Mouse (Mus musculus) MEL (cell line): ENCODE measurements around the gene Galnt18. TPM values are rescaled to one million over a fixed set of nuclear protein-coding genes. Genes with fewer than 3 reads are reported as not detected.

Experiments
- DNase-seq: peaks from one replicate; pipeline ENCODE4 v3.0.0; 2011; ENCODE audit warnings: low read depth, low spot score
- H3K27ac ChIP-seq: 2 replicates; pipeline ENCODE4 v1.5.1; 2012; ENCODE audit warnings: low read depth, mild to moderate bottlenecking, control low read depth, low read length, moderate library complexity; ENCODE audit not compliant: control insufficient read depth
- H3K27me3 ChIP-seq, 2 experiments: fragments of 150-350 bp in 1 of 2; sonication (generic) in 1 of 2; 2 replicates each; pipeline ENCODE4 v1.6.1; 2012; ENCODE audit warnings: low read length in 2 of 2, mild to moderate bottlenecking in 2 of 2, improper control_type of control experiment in 1 of 2, moderate library complexity in 1 of 2; ENCODE audit not compliant: insufficient read depth in 2 of 2, control insufficient read depth in 1 of 2
- H3K36me3 ChIP-seq, 2 experiments: 2 replicates each; pipeline ENCODE4 v1.6.1; 2012 to 2014; ENCODE audit warnings: low read length in 2 of 2, improper control_type of control experiment in 1 of 2, inconsistent platforms in 1 of 2, mild to moderate bottlenecking in 1 of 2; ENCODE audit not compliant: insufficient read depth in 2 of 2, control insufficient read depth in 1 of 2
- H3K4me1 ChIP-seq, 2 experiments: fragments of 150-350 bp in 1 of 2; sonication (generic) in 1 of 2; 2 replicates each; pipeline ENCODE4 v1.6.1; 2012; ENCODE audit warnings: low read length in 2 of 2, improper control_type of control experiment in 1 of 2, mild to moderate bottlenecking in 1 of 2; ENCODE audit not compliant: insufficient read depth in 2 of 2, control insufficient read depth in 1 of 2
- H3K4me3 ChIP-seq, 2 experiments: fragments of 150-350 bp in 1 of 2; sonication (generic) in 1 of 2; 2 replicates each; pipeline ENCODE4 v1.5.1; 2012; ENCODE audit warnings: low read depth in 2 of 2, low read length in 2 of 2, mild to moderate bottlenecking in 2 of 2, moderate library complexity in 2 of 2, control low read depth in 1 of 2, improper control_type of control experiment in 1 of 2; ENCODE audit not compliant: control insufficient read depth in 1 of 2, insufficient read depth in 1 of 2
- H3K79me2 ChIP-seq: 2 replicates; pipeline ENCODE4 v1.6.1; 2012; ENCODE audit warnings: mild to moderate bottlenecking, low read length, moderate library complexity; ENCODE audit not compliant: control insufficient read depth, poor library complexity, insufficient read depth
- H3K9ac ChIP-seq: 2 replicates; pipeline ENCODE4 v1.6.1; 2012; ENCODE audit warnings: low read depth, mild to moderate bottlenecking, control low read depth, low read length, moderate library complexity; ENCODE audit not compliant: control insufficient read depth, poor library complexity, severe bottlenecking
- H3K9me3 ChIP-seq: fragments of 150-350 bp; sonication (generic); replicated peaks from 2 replicates; pipeline ENCODE4 v1.6.1; 2012; ENCODE audit warnings: mild to moderate bottlenecking, low read length, improper control_type of control experiment, moderate library complexity; ENCODE audit not compliant: insufficient read depth
- BHLHE40 ChIP-seq: IDR thresholded peaks from 2 replicates; pipeline ENCODE4 v1.6.1; 2012; ENCODE audit warnings: low read depth, mild to moderate bottlenecking, inconsistent platforms, low read length, improper control_type of control experiment, borderline replicate concordance
- CHD1 ChIP-seq: IDR thresholded peaks from 2 replicates; pipeline ENCODE4 v1.6.1; 2012; ENCODE audit warnings: low read depth, mild to moderate bottlenecking, inconsistent platforms, low read length, improper control_type of control experiment
- CTCF ChIP-seq, 3 experiments: IDR thresholded peaks in 2 of 3; conservative IDR thresholded peaks in 1 of 3; 2 replicates each; pipeline ENCODE4 v1.5.1; 2011 to 2012; ENCODE audit warnings: low read length in 3 of 3, low read depth in 2 of 3, mild to moderate bottlenecking in 2 of 3, improper control_type of control experiment in 1 of 3, inconsistent platforms in 1 of 3, mixed read lengths in 1 of 3, moderate library complexity in 1 of 3; ENCODE audit not compliant: control insufficient read depth in 1 of 3, insufficient read depth in 1 of 3, poor library complexity in 1 of 3, severe bottlenecking in 1 of 3
- E2F4 ChIP-seq: IDR thresholded peaks from 2 replicates; pipeline ENCODE4 v1.6.1; 2011; ENCODE audit warnings: low read depth, low read length, improper control_type of control experiment, borderline replicate concordance
- ELF1 ChIP-seq: IDR thresholded peaks from 2 replicates; pipeline ENCODE4 v1.6.1; 2014; ENCODE audit warnings: low read depth, mild to moderate bottlenecking, inconsistent platforms, low read length, improper control_type of control experiment, moderate library complexity
- EP300 ChIP-seq, 2 experiments: IDR thresholded peaks; 2 replicates each; pipeline ENCODE4 v1.6.1; 2011; ENCODE audit warnings: improper control_type of control experiment in 2 of 2, low read length in 2 of 2, low read depth in 1 of 2, mild to moderate bottlenecking in 1 of 2
- HCFC1 ChIP-seq: IDR thresholded peaks from 2 replicates; pipeline ENCODE4 v1.6.1; 2012; ENCODE audit warnings: low read depth, mild to moderate bottlenecking, inconsistent platforms, low read length, improper control_type of control experiment, moderate library complexity
- KAT2A ChIP-seq: conservative IDR thresholded peaks from 2 replicates; pipeline ENCODE4 v1.6.1; 2012; ENCODE audit warnings: low read depth, low read length, improper control_type of control experiment, inconsistent platforms
- MAFK ChIP-seq: IDR thresholded peaks from 2 replicates; pipeline ENCODE4 v1.6.1; 2011; ENCODE audit warnings: low read depth, mild to moderate bottlenecking, low read length, improper control_type of control experiment, borderline replicate concordance
- MAX ChIP-seq: IDR thresholded peaks from 2 replicates; pipeline ENCODE4 v1.6.1; 2011; ENCODE audit warnings: low read length, improper control_type of control experiment
- MEF2A ChIP-seq: IDR thresholded peaks from 2 replicates; pipeline ENCODE4 v1.6.1; 2014; ENCODE audit warnings: low read depth, mild to moderate bottlenecking, inconsistent platforms, low read length, improper control_type of control experiment; ENCODE audit not compliant: poor library complexity, insufficient replicate concordance, severe bottlenecking; ENCODE audit errors: extremely low read depth
- MXI1 ChIP-seq: IDR thresholded peaks from 2 replicates; pipeline ENCODE4 v1.6.1; 2011; ENCODE audit warnings: mild to moderate bottlenecking, low read depth, low read length, improper control_type of control experiment
- MYC ChIP-seq: IDR thresholded peaks from 2 replicates; pipeline ENCODE4 v1.6.1; 2011; ENCODE audit warnings: low read depth, mild to moderate bottlenecking, low read length, improper control_type of control experiment, moderate library complexity
- NRF1 ChIP-seq: IDR thresholded peaks from 2 replicates; pipeline ENCODE4 v1.6.1; 2014; ENCODE audit warnings: low read depth, mild to moderate bottlenecking, inconsistent platforms, low read length, improper control_type of control experiment, moderate library complexity; ENCODE audit not compliant: poor library complexity, insufficient read depth, severe bottlenecking
- POLR2AphosphoS2 ChIP-seq: IDR thresholded peaks from 2 replicates; pipeline ENCODE4 v1.6.1; 2011; ENCODE audit warnings: low read length, improper control_type of control experiment
- POLR2AphosphoS5 ChIP-seq: IDR thresholded peaks from 2 replicates; pipeline ENCODE4 v1.6.1; 2012; ENCODE audit warnings: low read depth, borderline replicate concordance, mild to moderate bottlenecking, inconsistent platforms, low read length, moderate library complexity, mixed read lengths
- RCOR1 ChIP-seq: IDR thresholded peaks from 2 replicates; pipeline ENCODE4 v1.6.1; 2012; ENCODE audit warnings: low read depth, mild to moderate bottlenecking, inconsistent platforms, low read length, improper control_type of control experiment
- SIN3A ChIP-seq: IDR thresholded peaks from 2 replicates; pipeline ENCODE4 v1.6.1; 2012; ENCODE audit warnings: low read length, improper control_type of control experiment, inconsistent platforms
- SMC3 ChIP-seq: IDR thresholded peaks from 2 replicates; pipeline ENCODE4 v1.6.1; 2011; ENCODE audit warnings: low read depth, low read length, improper control_type of control experiment
- TAL1 ChIP-seq: IDR thresholded peaks from 2 replicates; pipeline ENCODE4 v1.6.1; 2012; ENCODE audit warnings: mild to moderate bottlenecking, inconsistent platforms, low read length, moderate library complexity, mixed read lengths
- TBP ChIP-seq: IDR thresholded peaks from 2 replicates; pipeline ENCODE4 v1.8.0; 2011; ENCODE audit warnings: low read depth, low read length, improper control_type of control experiment
- UBTF ChIP-seq: IDR thresholded peaks from 2 replicates; pipeline ENCODE4 v1.6.1; 2012; ENCODE audit warnings: low read depth, mild to moderate bottlenecking, inconsistent platforms, low read length, improper control_type of control experiment, moderate library complexity, borderline replicate concordance; ENCODE audit not compliant: insufficient read depth
- ZC3H11A ChIP-seq: IDR thresholded peaks from 2 replicates; pipeline ENCODE4 v1.6.1; 2012; ENCODE audit warnings: low read depth, mild to moderate bottlenecking, inconsistent platforms, low read length, improper control_type of control experiment
- ZMIZ1 ChIP-seq: IDR thresholded peaks from 2 replicates; pipeline ENCODE4 v1.6.1; 2012; ENCODE audit warnings: low read depth, mild to moderate bottlenecking, inconsistent platforms, low read length, improper control_type of control experiment, moderate library complexity
- ZNF384 ChIP-seq: IDR thresholded peaks from 2 replicates; pipeline ENCODE4 v1.6.1; 2012; ENCODE audit warnings: low read depth, mild to moderate bottlenecking, inconsistent platforms, low read length, improper control_type of control experiment
- polyA plus RNA-seq, 2 experiments: library from polyadenylated mRNA; stranded (reverse) in 1 of 2; unstranded in 1 of 2; fragments of >175 nt in 1 of 2; fragments of >200 nt in 1 of 2; gene quantifications; 2 replicates each; pipeline versions ENCODE4 v1.2.1 to v1.2.4; 2012; ENCODE audit warnings: low replicate concordance in 2 of 2, low read depth in 1 of 2; ENCODE audit not compliant: insufficient read length in 2 of 2, insufficient read depth in 1 of 2, missing spikeins in 1 of 2
- total RNA-seq: library from RNA; depleted of rRNA; stranded (reverse); fragments of 300-350 nt; gene quantifications from 2 replicates; pipeline ENCODE4 v1.2.3, GENCODE M21; 2012

Gene Galnt18
- total and polyA plus RNA-seq, 3 experiments = not detected

DNA sequence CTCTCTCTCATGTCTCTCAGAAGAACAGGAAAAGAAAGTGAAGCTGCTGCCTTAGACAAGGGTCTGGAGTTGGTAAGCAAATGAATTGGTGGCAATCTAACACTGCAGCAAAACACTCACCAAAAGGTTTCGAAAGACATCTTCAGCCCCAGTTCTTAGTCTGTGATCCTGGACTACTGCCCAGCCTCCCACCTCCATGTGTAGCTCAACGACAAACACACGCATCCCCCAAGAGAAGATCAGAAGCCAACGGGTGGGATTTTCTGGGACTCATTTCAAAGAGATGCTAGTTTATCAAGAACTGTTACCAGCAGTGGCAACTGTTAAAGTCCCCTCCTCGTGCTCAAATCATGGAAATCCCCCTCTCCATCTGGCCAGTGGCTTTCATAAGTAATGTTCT lies 20.3 kb upstream of the Galnt18 start:
- H3K9ac ChIP-seq = no peak overlapping the region
- no peak for TF ChIP-seq MYC
- TF ChIP-seq TAL1 = no peak
- no peak for TF ChIP-seq ELF1
- no peak for TF ChIP-seq RCOR1
- no peak for TF ChIP-seq EP300 (IDR thresholded peaks at IDR 0.05; ENCODE audit: low read depth in 1 of 2, low read length in 2 of 2)
- no peak for TF ChIP-seq MAFK
- no peak for TF ChIP-seq ZC3H11A
- TF ChIP-seq MXI1 = no peak
- no peak for TF ChIP-seq HCFC1
- no peak for TF ChIP-seq ZMIZ1
- TF ChIP-seq MAX = no peak
- TF ChIP-seq, all 39 proteins: peak for 0
- Histone ChIP-seq H3K36me3 (no peaks in the 10 kb centered on the region), H3K27me3 (no peaks in the 10 kb centered on the region), H3K4me3 (no peak overlapping the region), H3K79me2 (no peaks in the 10 kb centered on the region), H3K4me1 (no peaks in the 10 kb centered on the region), H3K9me3 (no peaks in the 10 kb centered on the region), H3K27ac (no peak overlapping the region)
- DNase-seq = no peak

- H3K36me3 ChIP-seq = no peaks in the 10 kb centered on the region
- H3K27me3 ChIP-seq = no peaks in the 10 kb centered on the region
- H3K9me3 ChIP-seq = no peaks in the 10 kb centered on the region
- H3K9ac ChIP-seq = no peak overlapping the region
- TF ChIP-seq SMC3 (no peak), MEF2A (no peak), ZC3H11A (no peak), POLR2AphosphoS2 (no peak), UBTF (no peak), KAT2A (no peak), CTCF (IDR thresholded peaks at IDR 0.05 in 2 of 3, conservative IDR thresholded peaks at IDR 0.05 in 1 of 3; ENCODE audit: control insufficient read depth in 1 of 3, insufficient read depth in 1 of 3, low read depth in 2 of 3, low read length in 3 of 3, poor library complexity in 1 of 3, severe bottlenecking in 1 of 3) (no peak), NRF1 (no peak), TBP (no peak), ZNF384 (no peak), E2F4 (no peak), SIN3A (no peak), RCOR1 (no peak), CHD1 (no peak), HCFC1 (no peak), POLR2AphosphoS5 (no peak), MAFK (no peak), BHLHE40 (no peak)
- no peak overlapping the region for H3K27ac ChIP-seq
- no peak overlapping the region for H3K4me3 ChIP-seq
- H3K79me2 ChIP-seq = no peaks in the 10 kb centered on the region
- no peak for DNase-seq
- no peaks in the 10 kb centered on the region for H3K4me1 ChIP-seq
These were observed 19.2 kb upstream of the Galnt18 start for GRCm38 (mm10) chr7:111799021-111799420.
